Mouse (Mus musculus) forelimb bud, embryonic 11.5 days (tissue): ENCODE results near the gene Higd1c.
"Not testable (repeated sequence)": the region's sequence is repeated elsewhere in the genome, so short reads cannot be mapped to it uniquely, and the experiment has no call there.

ENCODE experiments used
- DNase-seq: peaks from one replicate; pipeline ENCODE4 v3.0.0-alpha.2; 2012; ENCODE audit warnings: low read depth, low spot score

Gene Higd1c

DNA sequence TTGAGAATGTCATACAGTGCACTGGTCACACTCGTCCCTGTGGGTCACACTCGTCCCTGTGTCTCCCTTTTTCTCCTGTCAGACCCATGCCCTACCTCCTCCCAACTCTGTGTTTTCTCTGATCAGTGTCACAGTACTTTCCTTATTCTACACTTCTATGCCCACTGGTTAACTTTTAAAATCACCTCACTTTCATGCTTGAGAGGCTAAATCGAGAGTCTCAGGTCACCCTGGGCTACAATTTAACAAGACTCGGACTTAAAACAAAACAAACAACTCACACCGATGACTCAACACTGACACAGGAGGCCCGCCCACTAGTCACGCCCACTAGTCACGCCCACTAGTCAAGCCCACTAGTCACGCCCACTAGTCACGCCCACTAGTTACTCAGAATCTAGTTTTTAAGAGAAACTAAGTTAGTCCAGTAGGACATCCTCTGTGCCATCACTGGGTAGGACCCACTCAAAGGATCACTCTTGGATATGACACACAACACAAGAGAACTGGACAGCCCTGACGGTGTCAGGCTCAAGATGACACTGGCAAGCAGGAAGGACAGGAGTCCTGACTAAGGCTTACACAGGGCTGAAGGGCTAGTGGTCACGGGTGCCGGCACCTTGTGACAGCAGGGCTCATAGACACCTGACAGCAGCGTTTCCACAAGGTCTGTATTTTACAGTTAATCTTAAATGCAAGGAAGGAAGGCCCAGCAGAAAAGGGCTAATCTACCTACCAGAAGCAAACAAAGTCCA, 46.8 kb downstream of the Higd1c start:
- no peak for DNase-seq

DNA sequence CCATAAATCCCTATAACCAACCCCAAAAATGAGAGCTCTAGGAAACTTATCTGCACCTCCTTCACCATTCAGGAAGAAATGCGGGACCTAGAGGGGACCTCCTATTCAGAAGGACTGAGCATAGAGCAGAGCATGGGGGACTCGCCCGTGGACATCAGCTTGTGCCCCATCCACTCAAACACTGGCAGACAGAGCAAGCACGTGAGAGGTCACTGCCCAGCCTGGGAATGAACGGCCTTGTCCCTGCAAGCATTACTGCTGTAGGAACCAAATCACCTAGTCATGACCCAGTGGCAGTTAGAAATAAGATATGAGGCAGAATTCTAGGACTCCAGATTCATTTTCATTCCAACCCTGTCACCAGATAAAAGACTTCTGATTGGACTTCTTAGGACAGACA, 47.4 kb downstream of the Higd1c start:
- DNase-seq = no peak

DNA sequence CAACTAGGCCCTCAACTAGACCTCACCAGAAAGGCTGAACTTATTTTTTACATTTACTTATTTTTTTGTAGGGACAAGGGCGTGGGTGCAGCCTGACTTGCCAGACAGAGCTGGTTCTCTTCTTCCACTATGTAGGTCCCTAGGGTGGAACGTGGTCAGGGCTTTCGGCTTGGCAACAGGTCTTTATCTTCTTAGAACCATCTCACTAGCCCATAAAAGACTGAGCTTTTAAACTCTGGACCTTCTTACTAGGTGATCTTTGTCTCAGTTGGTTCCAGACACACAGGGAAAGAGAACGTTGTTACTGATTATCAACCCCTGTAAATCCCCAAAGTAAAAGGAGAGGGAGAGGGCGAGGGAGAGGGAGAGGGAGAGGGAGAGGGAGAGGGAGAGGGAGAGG, 49.0 kb downstream of the Higd1c start:
- no peak for DNase-seq

DNA sequence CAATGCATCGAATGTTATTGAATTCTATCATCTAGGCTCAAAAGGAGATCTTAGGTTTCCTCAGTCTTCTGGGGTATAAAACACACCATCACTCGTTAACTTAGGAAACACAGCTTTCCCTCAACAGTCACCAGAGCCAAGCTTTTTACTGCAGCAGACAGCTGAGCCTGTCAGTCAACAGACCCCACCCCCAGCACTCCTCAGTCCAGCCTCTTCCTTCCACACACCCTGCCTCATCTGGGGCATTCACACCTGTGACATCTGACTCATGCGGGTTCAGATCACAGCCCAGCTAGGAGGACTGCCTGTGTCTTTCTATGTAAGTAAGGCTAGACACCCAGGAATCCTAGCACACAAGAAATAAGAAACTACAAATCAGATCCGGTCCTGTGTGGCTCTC, 49.7 kb downstream of the Higd1c start:
- DNase-seq = no peak

DNA sequence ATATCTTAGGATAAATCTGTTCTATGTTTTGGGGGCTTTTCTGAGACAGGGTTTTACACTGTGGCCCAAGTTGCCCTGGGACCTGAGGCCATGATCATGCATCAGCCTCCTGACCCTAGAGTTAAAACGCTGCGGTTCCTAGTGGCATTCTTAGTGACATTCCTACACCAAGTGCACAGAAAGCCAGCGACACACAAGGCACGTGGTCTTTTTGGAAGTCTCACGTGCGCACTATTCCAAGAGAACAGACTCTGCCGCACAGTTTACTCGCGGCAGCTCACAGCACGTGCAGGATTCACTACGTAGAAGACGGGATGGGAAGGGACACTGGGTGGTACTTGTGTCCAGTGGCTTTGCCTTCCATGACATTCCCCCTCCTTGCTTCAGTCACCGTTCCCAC, 50.6 kb downstream of the Higd1c start:
- DNase-seq = no peak

DNA sequence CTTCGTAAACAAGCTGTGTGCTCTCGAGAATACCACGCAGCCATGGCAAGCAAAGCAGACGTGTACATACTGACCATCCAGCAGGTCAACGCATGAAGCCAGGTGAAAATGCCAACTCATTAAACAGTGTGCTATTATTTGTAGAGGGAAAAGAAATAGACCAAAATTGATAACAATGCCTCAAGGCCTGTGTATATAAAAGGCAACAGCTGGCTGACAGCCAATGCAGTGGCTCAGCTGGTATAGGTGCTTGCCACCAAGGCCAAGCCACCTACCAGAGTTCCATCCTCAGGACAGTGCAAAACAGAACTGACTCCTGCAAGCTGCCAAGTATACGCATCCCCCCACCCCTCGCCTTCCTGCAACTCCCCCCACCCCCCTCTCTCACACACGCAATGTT, 51.3 kb downstream of the Higd1c start:
- no peak for DNase-seq

DNA sequence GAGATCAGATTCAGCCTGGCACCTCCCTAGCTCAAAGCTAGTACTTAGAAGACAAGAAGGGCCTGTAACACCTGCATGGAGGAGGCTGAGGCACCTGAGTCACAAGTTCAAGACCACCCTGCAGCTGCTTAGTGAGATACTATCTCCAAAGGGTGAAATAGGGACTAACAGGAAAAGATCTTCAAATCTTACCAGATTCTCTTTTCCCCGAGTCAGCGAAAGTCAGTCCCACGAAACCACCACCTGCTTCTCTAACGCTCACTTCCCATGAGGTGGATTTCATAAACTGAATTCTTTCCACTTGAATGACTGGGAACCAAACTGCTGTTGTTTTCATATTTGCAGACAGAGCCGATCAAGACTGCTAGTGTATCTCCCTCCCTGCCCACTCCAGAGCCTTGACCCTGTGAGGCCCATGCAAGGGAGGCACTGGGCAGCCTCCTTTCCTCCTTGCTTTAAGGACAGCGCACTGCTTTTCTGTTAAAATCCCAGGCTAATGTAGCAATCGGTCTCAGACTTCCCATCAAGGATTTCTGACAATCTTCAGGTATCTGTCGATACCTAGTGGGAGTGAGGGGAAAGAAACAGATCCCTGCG, 53.6 kb downstream of the Higd1c start:
- DNase-seq = no peak

DNA sequence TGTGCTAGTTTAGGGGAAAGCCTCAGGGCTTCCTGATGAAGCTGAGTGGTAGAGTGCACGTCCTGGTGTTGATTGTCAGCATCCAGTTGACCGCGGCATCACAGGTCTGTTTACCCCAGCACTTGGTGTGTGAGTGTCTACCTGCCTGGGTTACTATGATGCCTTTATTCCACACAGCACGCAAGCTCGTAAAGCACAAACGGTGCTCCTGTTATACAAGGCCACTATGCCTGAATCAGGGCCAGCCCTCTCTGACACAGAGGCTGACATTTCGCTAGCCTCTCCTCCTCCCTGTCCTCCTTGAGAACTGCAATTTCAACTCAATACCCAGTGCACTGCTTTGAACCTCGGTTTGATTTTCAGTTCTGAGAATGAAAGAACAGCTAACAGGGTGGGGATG, 55.0 kb downstream of the Higd1c start:
- no peak for DNase-seq

DNA sequence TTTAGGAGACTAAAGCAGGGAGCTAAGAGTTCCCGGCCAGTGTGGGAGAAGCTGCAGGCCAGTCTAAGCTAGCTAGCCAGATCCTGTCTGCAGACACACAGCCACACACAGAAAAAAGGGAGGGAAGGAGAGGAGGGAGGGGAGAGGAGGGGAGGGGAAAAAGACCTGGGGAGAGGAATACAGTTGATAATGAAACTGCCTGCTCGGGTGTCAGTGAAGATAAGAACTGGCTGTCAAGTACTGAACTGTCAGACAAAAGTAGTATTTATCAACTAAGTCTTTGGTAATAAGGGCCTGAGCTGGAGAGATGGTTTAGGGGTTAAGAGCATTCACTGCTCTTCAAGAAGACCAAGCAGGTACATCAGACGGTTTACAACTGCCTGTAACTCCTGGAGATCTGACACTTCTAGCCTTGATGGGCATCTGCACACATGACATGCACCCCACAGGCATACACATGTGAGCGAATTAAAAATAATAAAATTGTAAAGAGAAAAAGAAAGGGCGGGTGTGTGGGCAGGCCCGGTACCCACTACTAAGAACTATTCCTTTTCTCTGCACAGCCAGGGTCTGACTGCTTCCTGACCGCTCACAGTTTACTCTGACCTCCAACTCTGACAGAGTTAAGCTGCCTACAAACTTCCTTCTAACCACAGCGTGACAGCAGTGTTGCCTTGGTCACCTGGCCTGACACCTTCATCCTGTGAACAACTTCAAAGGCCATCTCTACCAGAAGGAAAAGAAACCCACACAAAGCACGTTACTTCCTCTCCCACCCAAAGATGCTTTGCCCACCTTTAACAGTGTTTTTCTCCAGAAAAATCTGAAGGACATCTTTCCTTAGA, 55.8 kb downstream of the Higd1c start:
- DNase-seq = no peak

DNA sequence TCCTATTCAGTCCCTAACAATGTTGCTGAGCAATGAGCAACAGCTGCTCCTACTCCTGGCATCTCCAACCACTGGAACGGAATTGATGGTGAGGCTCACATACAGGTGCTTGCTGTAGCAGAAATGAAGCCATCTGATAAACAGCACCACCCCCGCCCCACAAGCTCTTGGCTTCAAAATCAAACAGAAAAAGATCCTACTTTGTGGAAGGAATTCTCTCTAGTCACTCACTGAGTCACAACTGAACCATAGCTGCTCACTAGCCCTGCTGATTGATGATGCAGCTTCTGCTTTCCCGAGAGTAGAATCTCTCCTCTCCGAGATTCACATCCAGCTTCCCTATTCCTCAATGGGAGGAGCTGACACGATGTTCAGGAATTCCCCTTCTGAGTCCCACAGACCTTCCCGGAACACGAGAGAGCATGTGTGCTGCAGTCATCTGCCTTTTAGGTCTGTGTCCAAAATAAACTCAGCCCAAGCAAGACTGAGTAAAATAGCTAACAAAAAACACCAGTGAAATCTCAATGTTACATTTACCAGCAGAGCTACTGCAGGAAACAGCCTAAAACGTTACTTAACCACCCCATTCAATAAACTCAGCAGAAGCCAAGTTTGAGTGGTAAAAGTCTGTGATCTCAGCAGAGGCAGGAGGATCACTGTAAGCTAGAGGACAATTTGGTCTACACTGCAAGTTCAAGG, 56.9 kb downstream of the Higd1c start:
- DNase-seq = no peak

DNA sequence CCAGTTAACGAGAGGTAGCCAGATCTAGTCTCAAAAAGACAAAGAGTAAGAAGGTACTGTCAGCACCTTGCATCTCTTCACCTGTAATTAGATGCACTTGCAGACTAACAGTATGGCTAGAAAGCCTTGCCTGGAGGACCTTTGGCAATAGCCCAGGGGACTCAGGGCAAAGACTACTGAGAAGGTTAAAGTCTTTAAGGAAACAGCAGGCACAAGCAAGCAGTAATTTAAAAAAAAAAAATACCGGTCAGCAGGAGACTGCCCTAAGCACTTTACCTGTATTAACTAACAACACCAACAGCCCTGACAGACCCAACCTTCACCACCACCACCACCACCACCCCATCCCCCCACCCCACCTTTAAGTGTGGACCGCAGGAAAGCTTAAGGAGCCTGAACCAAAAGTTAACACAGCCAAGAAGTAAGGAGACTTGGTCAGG, 57.4 kb downstream of the Higd1c start, which contains the start of gene Gm5475:
TSS of gene Gm5475 (plus strand) at position 390 of the 440 bp plus-strand sequence.
- DNase-seq = not testable (repeated sequence)

DNA sequence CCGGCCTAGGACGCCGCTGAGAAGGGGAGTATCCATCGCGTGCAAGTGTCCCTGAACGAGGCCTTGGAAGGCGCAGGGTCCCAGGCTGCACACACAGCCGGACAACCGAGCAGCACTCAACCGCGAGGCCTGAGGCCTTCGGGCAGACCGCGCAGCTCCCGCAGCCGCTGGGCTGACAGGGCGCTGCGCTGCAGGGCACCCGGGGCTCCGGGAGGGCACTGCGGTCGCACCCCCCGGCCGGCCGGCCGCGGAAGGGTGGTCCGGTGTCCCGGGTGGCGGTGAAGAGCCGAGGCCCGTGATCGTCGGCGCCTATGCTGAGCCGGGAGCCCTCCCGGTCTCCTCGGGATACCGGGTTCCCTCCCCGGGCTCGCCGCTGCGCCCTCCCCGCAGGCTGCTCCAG, 58.1 kb downstream of the Higd1c start:
- no peak for DNase-seq

DNA sequence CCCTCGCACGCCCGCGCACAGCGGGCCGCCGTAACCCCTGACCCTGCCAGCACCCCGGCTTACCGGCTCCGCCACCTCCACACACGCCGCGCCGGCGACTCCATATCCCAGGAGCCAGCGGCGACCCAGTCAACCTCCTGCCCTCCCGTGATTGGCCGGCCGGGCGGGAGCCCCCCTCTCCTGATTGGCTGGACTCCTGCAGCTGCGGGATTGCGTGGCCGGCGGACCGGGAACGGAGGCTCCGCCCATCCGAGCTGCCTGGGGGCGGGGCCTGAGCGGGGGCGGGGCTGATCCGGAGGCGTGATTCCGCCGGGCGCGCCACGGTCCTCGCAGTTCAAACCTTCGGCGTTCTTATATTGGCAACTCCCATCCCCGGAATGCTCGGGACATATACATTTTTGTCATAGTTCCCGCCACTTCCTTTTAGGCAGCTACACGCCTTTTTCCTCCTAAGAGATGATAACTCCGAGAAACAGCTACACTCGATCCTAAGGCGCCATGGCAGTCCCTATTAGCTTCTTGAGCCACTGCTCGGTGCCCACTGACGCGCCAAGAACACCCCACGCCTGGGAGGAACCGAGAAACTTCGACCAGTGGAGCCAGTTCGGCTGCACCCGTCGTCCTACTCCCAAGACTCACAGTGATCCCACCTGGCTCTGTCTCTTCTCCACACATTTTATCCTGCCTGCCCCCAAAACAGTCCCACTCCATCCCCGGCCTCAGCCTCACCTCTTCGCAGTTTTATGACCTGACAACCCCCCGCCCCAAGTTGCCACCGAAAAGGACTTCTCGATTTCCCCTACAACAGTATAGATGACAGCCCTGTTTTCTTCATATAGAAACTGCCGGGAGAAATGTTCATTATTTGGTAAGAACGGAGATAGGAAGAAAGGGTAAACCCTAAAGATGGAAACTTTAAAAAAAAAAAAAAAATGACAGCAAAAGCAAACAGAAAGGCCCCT, 58.8 kb downstream of the Higd1c start:
- DNase-seq = peak; percentile 94

DNA sequence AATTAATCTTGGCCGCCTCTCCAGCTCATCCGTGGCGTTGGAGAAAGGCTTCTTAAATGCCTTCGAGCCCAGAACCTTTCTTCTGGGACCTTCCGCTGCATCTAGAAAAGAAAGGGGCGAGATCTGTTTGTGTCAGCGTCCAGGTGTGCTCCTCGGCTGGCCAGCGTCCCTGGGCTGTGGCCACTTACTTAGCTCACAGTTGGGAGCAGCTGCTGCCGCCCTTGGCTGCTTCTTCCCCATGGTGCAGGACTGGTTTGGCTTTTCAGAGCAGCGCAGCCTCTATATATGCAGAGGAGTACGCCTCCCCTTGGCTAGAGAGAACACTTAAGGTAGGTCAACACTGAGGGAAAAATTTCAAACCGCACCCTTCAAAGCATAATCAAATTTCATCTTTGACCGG, 59.6 kb downstream of the Higd1c start:
- peak; percentile 42 for DNase-seq

DNA sequence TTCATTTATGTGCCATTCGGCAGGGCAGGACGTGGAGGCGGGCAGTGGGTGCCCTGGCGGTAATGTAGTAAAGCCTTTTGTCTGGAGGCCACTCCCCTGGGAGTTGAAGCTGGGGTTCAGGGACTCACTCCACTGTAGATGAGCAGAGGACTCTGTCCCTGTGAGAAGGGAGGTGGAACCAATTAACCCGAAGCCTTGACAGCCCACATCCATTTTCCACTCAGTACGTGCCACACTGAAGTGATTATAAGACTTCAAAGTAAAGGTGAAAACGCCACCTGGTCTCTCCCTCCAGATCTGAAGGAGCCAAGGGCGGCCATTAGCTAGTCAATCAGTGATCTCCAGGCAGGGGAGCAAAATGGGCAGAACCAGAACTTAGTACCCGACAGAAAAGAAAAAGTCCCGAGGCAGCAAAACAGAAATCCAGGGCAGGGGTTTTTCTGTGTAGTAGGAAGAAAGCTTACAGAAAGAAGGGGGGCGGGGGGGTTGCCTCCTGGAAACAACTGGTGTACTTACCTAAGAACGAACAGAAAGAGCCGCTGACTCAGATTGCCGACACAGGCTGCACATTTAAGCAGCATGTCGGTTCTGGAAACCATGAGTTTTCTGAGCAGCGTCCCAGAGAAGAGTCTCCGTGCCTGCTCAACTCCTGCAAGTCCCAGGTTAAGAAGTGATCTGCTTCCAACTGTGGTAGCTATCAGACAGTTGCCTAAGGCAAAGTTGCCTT, 60.2 kb downstream of the Higd1c start, which contains the start of gene Slc11a2:
TSS of gene Slc11a2 (minus strand) at position 677 of the 727 bp plus-strand sequence.
- DNase-seq = peak; percentile 49

DNA sequence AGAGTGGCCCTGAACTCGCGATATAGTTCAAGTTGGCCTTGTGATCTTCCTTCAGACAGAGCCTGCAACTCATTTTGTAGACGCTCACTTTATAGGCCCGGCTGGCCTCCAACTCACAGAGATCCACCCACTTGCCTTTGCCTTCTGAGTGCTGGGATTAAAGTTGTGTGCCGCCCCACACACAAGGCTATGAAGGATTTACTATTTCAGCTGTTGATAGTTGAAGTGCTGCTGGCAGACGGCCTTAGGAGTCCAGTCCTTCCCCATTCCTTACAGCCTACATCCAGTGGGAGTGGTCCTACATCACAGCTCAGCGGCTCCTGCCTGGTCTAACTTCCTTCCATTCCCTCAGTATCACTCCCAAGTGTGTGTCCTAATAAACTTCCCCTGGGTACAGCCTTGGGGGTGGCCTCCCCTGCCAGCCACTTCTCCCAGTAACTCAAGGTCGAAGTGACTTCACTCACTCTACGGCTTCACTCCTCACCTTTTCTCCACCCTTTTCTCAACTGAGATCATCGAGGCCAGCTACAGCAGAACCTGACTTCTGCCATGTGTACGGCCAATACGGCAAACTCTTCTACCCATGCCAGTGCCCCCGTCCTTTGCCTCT, 64.1 kb downstream of the Higd1c start:
- no peak for DNase-seq

DNA sequence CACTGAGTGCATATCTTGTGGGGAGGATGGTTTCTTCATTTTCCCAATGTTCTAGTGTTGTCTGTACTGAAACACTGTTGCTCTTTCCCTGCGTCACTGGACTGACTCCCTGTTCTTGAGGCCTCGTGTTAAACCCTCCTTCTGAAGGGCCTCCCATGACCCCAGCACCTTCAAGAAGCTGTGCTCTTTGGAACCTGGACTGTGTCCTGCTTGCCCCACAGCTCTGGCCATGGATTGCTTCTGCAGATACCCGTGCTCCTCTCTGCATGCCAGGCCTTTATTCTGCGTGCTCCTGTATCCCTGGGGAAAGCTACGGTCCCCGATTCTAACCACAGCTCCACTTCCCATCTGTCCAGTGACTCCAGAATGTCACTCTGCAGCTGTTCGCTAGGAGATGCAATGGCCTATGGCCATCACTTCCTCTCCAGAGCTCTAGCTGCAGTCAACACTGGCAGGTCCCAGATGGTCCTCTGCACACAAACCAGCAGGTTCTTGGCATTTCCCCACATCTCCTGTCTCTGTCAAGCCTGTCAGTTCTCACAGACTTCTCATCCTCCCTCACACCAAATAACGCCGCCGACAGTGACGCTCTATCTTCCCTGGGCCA, 65.7 kb downstream of the Higd1c start:
- DNase-seq = no peak

DNA sequence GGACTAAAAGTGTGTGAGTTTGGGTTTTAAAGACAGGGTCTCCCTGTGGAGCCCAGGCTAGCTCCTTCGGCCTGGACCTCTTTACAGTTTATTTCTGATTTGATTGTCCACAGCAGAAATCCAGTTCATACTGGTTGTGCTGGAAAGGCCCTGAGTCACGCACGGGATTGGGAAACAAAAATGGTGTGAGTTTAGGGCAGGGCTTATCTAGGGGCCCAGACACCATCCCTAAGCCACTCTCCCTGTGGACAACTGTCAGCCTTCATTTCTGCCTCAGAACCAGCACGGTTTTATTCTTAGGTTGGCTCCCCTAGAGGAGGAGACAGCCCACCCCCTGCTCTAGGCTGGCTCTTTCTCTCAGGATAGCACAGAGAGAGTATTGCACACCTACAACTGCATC, 68.9 kb downstream of the Higd1c start:
- DNase-seq = no peak
